Mouse (Mus musculus) induced T-regulatory cell, adult 2 months (primary cell): ENCODE data around the gene Ctsc.

Experiments
- DNase-seq: peaks from one replicate; pipeline ENCODE4 v3.0.0-alpha.2; 2012; ENCODE audit warnings: low read depth

Ctsc gene

GRCm38 (mm10) chr7:88295989-88296388, 18.1 kb downstream of the Ctsc start:
- DNase-seq, result no peak

DNA sequence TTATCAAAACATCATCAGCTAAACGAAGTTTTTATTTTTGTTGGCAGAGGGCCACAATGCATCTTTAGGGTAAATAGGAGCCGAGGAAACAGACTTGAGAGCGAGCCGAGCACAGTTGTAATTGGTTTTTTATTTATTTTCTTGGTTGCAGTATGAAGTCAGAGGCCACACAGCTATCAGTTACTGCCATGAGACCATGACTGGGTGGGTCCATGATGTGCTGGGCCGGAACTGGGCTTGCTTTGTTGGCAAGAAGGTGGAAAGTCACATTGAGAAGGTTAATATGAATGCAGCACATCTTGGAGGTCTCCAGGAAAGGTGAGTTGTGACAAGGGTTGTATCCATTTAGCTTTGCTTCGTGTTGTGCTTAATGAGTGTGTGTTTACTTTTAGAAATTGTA, 19.0 kb downstream of the Ctsc start:
- no peak for DNase-seq

DNA sequence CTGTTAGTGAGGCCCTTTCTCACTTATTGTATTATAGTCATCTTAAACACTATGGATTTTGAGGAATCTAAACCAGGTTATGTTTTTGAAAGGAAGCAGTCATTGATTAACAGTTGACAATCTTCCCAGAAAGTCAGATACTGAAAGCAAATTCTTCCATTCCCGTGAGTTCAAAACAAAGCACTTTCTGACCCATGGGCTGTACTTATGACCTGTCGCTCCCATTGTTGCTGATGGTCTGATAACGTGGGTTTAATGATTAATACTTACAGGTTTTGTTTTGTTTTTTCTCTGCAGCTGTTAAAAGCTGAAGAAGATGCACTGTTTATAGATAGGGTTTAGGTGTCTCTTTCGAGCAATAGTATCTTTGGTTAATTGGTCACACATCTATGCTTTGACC, 27.9 kb downstream of the Ctsc start:
- DNase-seq, result no peak

- no peak for DNase-seq
These were observed 28.8 kb downstream of the Ctsc start for GRCm38 (mm10) chr7:88306725-88307124.

DNA sequence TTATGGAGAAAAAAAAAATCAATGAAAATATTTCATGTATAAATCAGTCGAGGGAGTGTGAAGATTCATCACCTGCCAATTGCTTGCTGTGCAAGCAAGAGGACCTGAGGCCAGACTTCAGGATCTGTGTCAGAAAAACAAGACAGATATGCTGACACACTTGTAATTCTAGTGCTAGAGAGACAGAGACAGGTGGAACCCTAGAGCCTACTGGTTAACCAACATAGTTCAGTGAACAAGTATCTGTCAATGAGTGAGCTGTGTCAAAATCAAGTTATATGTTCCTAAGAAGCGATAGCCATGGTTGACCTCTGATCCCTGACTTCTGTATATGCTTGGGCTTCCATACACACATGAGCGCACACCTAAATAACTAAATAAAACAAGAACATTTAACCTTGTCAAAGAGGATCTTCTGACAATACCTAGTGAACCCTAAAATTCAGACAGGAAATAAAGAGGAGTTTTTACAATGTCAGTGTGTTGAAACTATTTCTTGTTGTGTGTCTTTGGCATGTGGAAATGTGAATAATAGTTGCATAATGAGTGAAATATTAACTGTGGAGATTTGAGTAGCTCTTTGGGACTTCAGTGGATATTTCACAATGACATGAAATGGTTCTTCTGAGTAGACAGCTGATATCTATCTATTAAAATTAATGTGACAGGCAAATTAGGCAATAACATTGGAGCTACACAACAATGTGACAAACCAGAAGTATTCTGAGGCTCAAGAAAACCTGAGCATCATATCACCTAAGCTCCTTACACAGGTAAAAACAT, 32.7 kb downstream of the Ctsc start:
- DNase-seq, result no peak

DNA sequence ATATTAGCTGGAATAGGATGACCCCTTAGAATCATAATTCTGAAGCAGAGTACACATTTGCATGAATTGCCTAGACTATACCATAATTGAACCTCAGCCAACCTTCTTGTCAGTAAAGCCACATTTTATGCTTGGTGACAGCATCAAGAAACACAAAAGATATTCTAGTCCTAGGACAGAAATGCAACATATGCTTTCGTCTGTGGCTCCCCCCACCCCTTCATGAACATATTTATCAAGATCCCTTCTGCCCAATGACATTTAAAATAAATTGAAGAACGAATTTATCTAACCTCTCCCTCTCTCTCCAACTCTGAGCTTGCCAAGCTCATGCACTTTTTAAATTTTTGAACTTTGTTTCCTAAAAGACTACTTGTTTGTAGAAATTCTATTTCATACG, 38.5 kb downstream of the Ctsc start:
- no peak for DNase-seq

DNA sequence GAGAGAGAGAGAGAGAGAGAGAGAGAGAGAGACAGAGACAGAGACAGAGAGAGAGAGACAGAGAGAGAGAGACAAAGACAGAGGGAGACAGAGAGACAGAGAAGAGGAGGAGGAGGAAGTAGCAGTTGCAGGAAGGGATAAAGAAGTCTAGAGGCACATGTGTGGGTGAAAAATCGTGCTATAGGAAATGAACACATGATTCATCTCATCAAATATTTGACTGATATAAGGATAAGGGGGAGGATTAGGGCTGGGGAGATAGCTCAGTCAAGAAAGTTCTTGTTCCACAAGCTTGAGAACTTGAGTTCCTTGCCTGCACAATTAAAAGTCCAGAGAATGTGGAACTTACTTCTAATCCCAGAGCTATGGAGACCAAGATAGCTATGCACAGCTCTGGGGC, 40.6 kb downstream of the Ctsc start:
- DNase-seq, result no peak

- DNase-seq, result no peak
These were observed 41.0 kb downstream of the Ctsc start for GRCm38 (mm10) chr7:88318904-88319303.

- DNase-seq, result no peak
These were observed 41.7 kb downstream of the Ctsc start for GRCm38 (mm10) chr7:88319414-88320140.

DNA sequence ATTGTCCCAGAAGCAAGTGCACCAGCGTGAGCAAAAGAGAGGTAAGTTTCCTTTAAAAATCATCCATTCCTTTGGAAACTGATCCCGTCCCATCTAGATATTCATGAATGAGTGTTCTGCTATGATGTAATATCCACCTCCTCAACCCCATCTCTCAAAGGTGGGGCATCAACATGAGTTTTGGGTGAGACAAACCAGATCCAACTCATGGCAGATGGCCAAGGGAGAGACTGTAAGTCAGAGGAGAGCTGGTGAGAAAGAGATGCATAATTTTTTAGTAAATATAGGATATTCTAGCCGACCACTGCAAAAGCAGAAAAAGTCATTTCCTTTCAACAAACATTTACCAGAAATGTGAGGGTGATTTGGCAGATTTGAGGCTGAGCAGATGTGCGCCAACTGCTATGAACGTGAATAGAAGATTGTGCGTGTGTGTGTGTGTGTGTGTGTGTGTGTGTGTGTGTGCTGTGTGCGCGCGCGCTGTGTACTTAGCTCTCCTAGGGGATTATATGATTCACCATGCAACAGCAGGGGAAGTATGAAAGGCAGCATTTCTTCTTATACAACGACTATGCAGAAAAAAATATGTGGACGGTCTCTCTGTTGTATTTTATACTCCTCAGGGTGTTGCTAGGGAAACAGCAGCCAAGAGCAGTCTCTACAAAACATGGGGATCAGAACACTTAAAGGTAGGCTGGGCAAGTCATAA, 42.9 kb downstream of the Ctsc start:
- no peak for DNase-seq

DNA sequence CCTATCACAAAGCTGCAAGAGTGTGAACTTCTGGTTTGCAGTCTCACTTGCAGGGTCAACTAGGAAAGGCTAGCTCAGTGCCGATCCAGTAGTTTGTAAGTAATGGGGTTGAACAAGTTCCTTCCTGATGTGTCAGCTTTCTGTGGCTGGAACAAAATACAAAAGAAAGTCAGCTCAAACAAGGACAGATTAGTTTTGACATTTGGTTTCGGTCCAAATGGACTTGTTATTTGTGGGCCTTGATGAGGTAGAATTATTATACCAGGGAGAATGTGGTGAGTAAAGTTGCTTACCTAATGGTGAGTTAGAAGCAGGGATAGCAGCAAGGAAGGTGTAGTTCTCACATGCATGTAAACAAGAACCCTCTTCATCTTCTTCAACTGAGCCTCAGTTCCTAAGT, 44.5 kb downstream of the Ctsc start:
- no peak for DNase-seq

DNA sequence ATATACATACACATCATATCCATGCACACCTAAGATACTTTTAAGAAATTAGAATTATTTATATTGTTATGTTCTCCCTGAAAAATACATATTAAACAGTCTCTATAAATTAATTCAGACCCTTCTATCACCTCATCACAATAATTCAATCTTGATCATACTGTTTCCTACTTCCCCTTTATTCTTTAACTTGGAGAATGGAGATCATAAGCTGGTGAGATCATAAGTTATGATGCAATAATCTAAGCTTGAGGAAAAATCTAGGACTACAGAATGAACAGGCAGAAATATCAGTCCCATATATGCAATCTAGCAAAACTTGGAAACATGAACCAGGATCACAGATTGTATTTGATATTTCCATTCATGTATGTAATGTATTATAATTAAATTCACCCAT, 49.6 kb downstream of the Ctsc start:
- DNase-seq, result no peak

DNA sequence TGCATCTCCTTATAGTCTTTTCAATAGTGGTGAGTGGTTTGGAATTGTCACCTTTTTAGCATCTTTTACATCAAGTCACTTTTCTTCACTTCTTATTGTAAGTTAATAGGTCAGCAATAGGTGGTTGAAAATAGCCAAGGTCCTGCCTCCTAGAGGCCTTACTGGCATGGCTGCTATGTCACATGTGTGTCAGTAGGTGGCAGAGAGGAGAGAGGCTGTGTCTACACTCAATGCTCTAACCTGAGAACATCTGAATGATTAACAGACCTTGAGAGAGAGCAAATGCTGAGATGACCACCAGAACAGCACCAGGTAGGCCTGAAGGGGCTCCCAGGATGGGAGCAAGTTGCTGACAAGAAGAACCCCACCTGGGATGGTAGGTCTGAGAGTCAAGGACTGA, 65.9 kb downstream of the Ctsc start:
- DNase-seq, result peak; percentile 7

DNA sequence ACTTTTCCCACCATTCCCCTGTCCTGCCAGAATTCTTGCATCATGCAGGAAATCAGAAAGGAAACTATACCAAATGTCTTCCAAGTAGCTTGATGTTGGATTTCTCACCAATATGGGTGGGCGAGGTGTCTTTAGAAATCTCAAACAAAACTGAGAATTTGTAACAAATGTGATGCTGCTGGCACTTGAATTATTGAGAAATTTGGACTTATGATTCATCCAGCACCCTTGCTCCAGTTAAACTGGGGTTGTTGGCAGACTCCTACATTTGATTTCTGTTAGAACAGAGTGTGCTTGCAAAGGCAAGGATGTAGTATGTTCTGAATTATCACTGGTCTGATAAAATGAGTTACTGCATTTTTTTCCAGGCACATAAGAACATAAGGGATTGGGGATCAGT, 68.2 kb downstream of the Ctsc start:
- DNase-seq, result no peak

DNA sequence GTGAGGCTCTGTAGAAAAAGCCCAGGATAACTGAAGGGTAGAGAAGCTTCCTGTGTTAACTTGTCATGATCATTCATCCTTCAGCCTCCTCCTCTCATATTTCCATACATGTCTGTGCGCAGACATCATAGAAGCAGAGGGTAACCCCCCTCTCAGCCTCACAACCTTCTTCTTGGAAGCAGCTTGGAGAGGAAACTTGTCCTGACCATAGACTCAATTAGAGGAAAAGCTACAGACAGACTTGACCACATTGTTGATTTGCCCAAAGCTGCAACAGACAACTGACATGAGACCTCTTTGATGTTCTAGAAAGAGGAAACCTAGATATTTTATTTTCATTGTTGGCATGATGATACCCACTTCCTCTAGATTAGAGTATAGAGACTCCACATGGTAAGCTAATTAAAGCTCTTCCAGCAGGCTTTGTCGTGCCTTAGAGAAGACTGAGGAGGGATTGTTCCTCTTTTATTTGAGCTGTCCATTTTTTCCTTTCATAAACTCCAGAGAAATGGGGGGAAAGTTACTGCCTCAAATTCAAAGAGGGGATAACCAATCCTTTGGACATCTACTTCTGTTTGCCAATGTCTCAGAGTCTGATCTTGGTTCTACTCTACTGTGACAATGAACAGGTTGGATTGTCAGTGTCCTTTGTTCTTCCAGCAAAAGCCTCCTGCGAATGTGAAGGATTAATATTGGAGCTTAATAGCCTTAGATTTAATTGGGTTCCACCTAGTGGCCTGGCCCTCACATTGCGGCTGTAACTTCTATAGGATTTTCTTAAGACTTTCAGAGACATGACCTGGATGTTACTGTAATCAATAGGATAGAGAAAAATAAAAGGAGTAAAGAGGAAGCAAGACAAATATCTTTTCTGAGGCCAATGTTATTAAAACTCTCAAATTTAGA, 79.2 kb downstream of the Ctsc start:
- peak; percentile 48 for DNase-seq

DNA sequence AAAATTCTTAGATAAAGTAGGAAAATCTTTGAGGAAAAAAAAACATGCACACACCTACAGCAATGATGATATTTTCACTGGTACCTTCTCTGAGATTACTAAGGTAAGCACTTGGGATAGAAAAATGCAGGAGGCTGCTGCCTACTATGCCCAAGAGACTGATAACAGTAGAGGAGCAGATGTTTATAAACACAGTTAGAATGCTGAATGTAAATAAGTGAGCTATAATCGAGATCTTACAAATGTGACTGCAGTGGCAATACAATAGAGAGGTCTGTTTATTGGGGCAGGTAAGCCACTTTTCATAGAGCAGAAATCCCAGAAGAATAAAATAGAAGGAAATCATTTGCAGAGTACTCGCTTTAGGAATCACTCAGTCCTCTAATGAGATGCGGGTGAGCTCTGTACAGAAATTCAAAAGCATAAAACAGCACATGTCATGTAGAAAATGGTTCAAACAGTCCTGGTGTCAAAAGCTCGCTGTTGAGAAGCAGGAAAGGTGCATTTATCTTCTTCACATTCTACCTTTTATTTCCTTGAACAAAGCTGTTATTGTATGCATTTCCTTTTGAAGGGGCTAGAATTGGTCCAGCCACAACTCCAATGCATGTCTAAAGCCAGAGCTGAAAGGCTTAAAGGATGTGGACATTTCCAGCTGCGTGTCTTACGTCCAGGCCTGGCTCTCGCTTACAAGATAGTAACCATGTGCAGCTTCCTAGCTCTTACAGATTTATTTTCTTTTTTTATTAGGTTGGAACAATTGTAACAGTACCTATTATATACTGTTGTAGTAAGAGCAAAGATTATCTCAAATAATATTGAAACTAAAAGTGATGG, 80.4 kb downstream of the Ctsc start:
- DNase-seq, result no peak
